Mouse (Mus musculus) ES-E14 (cell line): Measurements from ENCODE around the gene Gm11034.

Experiments
- ZC3H11A ChIP-seq: IDR thresholded peaks from 2 replicates; pipeline ENCODE4 v1.6.1; 2012; ENCODE audit warnings: low read depth, mild to moderate bottlenecking, inconsistent platforms, low read length, borderline replicate concordance
- ZNF384 ChIP-seq: IDR thresholded peaks from 2 replicates; pipeline ENCODE4 v1.6.1; 2012; ENCODE audit warnings: low read depth, low read length, inconsistent platforms

GRCm38 (mm10) chr8:72208582-72208981 lies 4.9 kb downstream of the Gm11034 start:
- TF ChIP-seq ZC3H11A, result no peak
- TF ChIP-seq ZNF384, result no peak
